Mouse (Mus musculus) mouse trophoblast stem cell (cell line): ENCODE results near the gene Pitpnc1.

Experiments used
- in situ Hi-C, 2 experiments: fragments of 300-500 bp; cut with MseI, MboI; formaldehyde crosslinking; loops; 2 replicates in 1 of 2; 3 replicates in 1 of 2; pipeline ENCODE4 v1.15.1; 2025

The Pitpnc1 gene

DNA sequence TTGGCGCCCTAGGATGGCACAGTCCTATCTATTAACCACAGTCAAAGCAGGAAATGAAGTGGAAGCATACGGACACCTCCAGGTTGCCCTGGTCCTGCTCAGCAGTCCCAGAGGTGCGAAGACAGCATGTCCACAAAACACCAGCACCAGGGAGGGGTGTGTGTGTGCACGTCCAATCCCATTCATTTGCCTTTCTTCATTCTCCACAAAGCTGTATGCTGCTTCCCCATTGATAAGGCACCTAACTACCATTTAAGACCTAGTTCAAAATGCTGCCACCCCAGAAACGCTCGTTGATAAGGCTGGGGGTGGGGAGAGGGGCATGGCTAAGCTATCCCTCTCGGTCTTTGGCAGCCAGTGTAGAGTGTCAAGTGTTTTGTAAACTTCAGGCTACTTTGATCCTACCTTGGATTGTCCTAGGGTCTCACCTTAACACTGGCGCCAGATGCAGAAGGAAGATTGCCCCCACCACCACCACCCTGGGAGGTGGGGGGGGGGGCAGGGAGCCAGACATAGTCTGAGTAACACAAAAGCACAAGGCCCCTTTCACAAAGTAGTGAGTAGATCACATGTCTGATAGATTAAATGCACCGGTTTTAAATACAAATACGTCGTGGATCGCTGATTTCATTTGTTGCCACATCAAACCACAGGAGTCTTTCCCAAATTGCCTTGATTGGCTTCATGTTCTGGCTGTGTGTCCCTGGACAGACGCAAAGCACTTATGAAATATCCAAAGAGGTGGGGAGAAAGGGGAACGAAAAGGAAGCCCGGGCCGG lies 2.1 kb downstream of the Pitpnc1 start:
- in situ Hi-C loops = loop anchor here in 1 of 2 experiments (5.0 kb wide), 1 partner anchor 81 kb away; no protein-coding TSS in a partner anchor

GRCm38 (mm10) chr11:107466611-107467391 lies 3.7 kb downstream of the Pitpnc1 start:
- in situ Hi-C loops = loop anchor here in 1 of 2 experiments (5.0 kb wide), 1 partner anchor 80 kb away; no protein-coding TSS in a partner anchor

- in situ Hi-C loops = loop anchor here in 1 of 2 experiments (5.0 kb wide), 1 partner anchor 79 kb away; no protein-coding TSS in a partner anchor
Measured at GRCm38 (mm10) chr11:107465969-107466368, 4.5 kb downstream of the Pitpnc1 start.

DNA sequence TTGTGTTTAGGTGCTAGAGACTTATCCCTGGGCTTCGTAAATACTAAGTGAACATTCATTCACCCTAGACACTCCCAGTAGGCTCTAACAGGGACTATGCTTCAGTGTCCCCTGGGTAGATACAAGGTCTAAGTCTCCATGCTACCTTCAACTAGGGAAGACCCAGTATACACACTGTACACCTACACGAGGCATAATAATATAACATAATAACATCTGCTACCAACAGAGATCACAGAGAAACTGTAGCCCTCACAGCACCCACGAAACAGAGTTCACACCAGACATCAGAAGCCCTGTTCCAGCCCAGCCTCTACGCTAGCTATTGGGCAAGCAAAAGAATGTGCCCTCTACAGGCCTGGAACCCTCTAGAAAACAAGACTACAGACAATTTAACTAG lies 5.5 kb downstream of the Pitpnc1 start:
- in situ Hi-C loops = loop anchor here in 1 of 2 experiments (5.0 kb wide), 1 partner anchor 78 kb away; no protein-coding TSS in a partner anchor

DNA sequence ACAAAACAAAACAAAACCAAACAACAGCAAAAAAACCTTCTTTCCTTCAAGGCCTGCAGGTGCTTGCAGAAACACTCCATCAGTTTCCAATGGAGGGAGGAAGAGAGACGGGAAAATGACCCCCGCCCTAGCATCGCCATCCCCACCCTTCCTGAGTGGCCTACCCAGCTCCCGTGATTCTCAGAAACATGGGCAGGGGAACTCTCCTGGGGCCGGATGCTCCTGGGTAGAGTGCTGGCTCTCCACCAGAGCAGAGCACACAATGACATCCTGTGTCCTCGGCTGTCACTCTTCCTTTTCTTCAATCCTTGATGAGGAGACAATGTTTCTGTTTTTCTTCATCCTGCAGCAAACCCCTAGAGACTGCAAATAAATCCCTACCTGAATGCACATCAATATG lies 6.4 kb downstream of the Pitpnc1 start:
- in situ Hi-C loops = no loop called here

GRCm38 (mm10) chr11:107463251-107463681 lies 7.2 kb downstream of the Pitpnc1 start:
- in situ Hi-C loops = no loop called here

GRCm38 (mm10) chr11:107462478-107462877 lies 8.0 kb downstream of the Pitpnc1 start:
- in situ Hi-C loops = no loop called here

DNA sequence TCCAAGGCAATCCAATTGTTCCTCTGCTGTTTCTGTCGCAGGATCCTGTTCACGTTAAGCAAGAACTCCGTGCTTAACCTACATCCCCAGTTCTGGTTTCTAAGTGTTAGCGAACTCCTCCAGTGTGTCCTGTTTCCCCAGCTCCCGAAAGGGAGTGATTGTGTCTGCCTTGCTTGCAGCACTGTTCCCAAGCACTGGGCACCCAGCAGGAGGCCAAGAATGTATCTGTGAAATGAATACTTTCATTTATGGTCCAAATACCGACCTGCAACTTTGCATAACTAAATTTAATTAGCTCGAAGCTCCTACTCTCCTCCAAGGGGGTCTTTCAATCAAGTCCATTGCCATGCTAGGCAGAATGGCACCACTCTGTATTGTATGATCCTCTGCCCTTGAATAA lies 10.7 kb downstream of the Pitpnc1 start:
- in situ Hi-C loops = no loop called here

DNA sequence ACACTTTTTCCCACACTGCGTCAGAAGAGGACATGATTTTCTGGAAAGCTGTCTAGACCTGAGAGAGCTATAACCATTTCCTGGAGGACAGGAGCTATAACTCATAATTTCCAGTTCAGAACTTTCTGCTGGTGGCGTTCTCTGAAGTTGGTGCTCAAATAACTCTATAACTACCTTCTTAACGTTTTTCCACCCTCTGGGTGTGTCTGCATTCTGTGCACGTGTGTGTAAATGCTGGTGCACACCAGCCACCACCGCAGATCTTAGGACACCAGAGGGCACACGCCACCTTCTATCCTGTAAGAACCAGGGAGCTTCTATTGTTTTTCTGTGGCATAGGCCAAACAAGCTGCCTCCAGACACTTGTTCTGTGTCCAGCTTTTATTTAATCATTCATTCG lies 11.5 kb downstream of the Pitpnc1 start:
- in situ Hi-C loops = no loop called here

DNA sequence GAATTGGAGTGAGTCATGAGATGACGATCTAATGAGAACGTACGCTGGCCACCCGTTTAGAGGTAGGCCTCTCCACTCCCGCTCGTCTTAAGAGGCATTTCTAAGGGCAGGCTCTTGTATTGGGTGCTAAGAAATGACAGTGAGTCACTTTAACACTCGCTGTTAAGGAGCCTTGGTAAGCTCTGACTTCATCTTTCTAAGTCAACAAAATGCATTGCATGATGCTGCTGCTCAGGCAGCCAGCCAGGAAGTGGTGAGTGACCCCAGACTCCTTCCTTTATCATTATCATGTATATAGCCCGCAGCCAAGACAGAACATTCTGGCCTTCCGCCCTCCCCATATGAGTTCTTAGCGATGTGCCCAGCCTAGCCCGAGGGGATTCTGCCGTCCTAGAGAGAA lies 12.2 kb downstream of the Pitpnc1 start:
- in situ Hi-C loops = no loop called here

DNA sequence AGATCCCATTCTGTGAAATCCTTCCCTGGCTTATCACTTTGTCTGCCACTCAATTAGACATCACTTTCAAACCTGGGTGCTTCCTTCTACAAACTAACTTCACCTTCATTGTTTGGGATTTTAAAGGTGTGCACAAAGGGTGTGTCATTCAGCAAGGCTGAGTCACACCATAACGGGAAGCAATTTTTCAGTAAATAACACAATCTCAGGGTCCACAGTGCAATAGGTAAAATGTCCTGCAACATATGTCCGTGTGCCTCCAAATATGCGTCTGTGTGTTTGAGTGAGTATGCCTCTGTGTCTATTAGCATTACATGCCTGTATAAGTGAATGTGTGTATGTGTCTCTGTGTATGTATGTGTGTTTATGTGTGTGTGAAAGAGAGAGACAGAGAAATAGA lies 13.2 kb downstream of the Pitpnc1 start:
- in situ Hi-C loops = no loop called here

DNA sequence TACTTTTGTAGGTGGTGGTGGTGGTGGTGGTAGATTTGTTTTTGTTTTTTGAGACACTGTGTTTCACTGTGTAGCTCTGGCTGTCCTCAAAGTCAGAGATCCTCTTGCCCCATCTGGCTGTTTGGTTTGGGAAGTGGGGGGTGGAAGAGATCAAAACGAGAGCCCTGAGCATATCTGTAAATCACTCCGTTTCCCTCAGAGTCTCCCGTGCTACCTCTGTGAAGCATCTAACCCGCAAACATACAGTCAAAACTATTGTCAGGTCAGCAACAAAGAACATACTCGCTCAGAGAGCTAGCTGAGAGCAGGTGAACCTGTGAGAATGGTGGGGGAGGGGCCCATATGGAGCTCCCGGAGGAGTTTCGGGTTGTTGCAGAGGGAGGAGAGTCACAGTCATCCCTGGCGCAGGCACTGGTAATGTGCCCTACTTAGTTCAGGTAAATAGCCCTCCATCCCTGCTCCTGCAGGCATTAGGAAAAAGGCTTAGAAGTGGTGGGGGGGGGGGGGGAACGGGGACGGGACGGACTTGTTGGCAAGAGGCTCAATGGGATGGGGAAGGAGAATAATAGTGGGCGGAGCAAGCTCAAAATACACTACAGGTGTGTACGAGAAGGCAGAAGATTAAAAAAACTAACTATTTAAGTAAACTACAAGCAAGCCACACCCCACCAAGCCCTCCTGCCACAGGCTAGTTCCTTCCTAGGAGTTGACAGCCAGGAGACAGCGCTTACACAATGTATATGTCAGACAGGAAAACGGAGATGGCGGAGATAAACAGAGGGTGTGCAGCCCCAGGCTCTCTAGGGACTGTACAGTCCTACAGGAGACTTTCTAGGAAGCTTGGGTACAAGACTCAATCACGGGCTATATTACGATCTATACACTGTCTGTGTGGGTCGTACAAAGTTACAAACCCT lies 15.7 kb downstream of the Pitpnc1 start:
- in situ Hi-C loops = no loop called here

DNA sequence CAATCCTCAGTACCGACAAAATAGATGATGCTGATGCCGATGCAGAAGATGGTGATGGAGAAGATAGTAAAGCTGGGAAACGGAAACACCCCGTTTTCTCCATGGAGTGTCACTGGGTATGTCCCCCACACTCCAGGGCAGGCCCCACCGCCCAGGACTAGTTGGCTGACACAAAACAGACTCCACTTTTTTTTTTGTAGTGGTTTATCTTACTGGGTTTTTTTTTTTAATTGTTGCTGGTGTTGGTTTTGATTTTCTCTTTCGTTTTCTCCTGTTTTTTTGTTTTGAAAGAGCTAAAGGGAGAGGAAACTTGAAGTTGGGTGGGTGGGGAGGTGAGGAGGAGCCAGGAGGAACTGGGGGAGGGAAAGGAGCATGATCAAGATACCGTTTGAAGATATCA lies 18.4 kb downstream of the Pitpnc1 start:
- in situ Hi-C loops = no loop called here

DNA sequence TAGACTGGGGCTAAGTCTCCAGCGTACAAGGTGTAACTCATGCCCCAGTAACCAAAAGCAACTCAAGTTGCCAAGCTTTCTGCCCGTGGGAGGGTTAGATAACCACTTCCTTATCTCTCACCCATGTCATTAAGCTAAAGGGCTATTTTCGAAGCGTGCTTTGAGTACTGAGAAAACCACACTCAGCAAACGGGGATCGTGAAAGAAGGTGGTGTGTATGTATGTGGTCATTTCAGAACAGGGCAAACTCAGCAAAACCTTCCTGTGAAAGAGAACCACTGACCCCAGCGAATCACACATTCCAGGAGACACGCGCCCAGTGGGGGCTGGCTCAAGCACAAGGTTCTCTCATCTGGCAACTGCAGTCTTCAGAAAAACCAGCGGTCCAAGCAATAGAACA lies 19.4 kb downstream of the Pitpnc1 start:
- in situ Hi-C loops = no loop called here

GRCm38 (mm10) chr11:107450097-107450496 lies 20.4 kb downstream of the Pitpnc1 start:
- in situ Hi-C loops = no loop called here

- in situ Hi-C loops = no loop called here
Measured at GRCm38 (mm10) chr11:107449169-107449910, 21.2 kb downstream of the Pitpnc1 start.

- in situ Hi-C loops = no loop called here
Measured at GRCm38 (mm10) chr11:107447915-107448314, 22.6 kb downstream of the Pitpnc1 start.

DNA sequence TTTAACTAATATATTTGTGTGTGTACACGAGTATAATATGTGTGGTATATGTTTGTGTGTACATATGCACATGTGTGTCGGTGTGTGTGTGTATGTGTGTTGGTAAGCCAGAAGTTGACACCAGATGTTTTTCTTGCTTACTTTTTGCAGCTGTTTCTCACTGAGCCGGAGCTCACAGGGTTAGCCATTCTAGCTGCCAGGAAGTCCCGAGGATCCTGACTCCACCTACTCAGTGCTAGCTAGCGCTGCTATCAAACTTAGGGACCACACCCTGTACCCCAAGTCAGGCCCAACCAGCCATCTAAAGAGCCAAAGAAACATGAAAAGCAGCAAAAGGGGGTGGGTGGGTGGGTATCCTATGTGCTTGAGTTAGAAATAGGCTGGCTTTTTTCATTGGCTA lies 23.1 kb downstream of the Pitpnc1 start:
- in situ Hi-C loops = no loop called here

DNA sequence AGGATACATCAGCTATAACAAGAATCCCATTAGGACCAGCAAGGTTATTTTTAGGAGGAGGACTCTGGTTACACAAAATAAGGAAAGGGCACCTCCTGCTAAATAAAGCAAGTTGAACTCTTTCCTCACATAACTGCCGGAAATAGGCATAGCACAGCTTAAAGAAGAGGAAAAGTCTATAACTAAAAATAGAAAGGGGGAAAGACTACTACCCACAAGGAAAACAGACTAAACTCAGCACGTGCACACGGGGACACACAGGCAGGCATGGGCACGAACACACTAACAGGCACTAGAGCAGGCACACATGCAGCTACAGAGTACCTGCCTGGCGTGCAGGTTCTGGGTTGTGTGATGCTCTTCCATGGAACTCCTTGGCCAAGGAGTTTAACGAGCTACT lies 23.8 kb downstream of the Pitpnc1 start:
- in situ Hi-C loops = no loop called here

DNA sequence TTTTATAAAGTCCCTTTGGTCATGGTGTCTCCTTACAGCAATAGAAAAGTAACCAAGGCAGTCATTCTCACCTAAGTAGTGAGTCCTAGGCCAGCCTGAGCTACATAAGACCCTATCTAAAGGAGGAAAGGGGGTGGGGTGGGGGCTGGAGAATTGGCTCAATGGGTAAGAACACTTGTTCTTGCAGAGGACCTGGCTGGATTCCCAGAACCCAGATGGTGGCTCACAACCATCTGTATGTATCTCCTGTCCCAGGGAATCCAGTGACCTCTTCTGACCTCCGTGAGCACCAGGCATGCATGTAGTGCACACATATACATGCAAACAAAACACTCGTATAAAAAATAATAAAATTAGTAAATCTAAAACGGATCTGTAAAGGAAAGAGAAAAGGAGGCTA lies 24.8 kb downstream of the Pitpnc1 start:
- in situ Hi-C loops = no loop called here
